Mouse (Mus musculus) forebrain, embryonic 11.5 days (tissue): ENCODE results near the gene Rgs10. TPM values are rescaled to one million over a fixed set of nuclear protein-coding genes. Genes with fewer than 3 reads are reported as not detected.
A peak's percentile ranks its signal among the peaks of the same experiment; 100 is the strongest.

ENCODE experiments used
- ATAC-seq: fragments of 200-750 bp; cut with Nextera tagmentation; replicated peaks from 2 replicates; pipeline ENCODE4 v1.8.0; 2017; ENCODE audit warnings: moderate TSS enrichment; ENCODE audit not compliant: low FRiP score
- DNase-seq: peaks from one replicate; pipeline ENCODE4 v3.0.0-alpha.2; 2017; ENCODE audit warnings: low spot score
- H3K27ac ChIP-seq: fragments of 300-500 bp; sonication (generic); 2 replicates; pipeline ENCODE4 v1.5.1; 2014; ENCODE audit warnings: low read depth, low read length
- H3K27me3 ChIP-seq: fragments of 300-500 bp; sonication (generic); 2 replicates; pipeline ENCODE4 v1.6.1; 2014; ENCODE audit warnings: mild to moderate bottlenecking, low read length, mixed read lengths; ENCODE audit not compliant: control insufficient read depth, insufficient read depth
- H3K36me3 ChIP-seq: fragments of 300-500 bp; sonication (generic); 2 replicates; pipeline ENCODE4 v1.6.1; 2014; ENCODE audit warnings: mild to moderate bottlenecking, low read length, moderate library complexity, mixed read lengths; ENCODE audit not compliant: control insufficient read depth, insufficient read depth
- H3K4me1 ChIP-seq: fragments of 300-500 bp; sonication (generic); replicated peaks from 2 replicates; pipeline ENCODE4 v1.6.1; 2014; ENCODE audit warnings: low read length, mixed read lengths; ENCODE audit not compliant: control insufficient read depth, insufficient read depth
- H3K4me2 ChIP-seq: fragments of 300-500 bp; sonication (generic); 2 replicates; pipeline ENCODE4 v1.6.1; 2014; ENCODE audit warnings: low read depth, mild to moderate bottlenecking, low read length, moderate library complexity, mixed read lengths; ENCODE audit not compliant: severe bottlenecking
- H3K4me3 ChIP-seq: fragments of 300-500 bp; sonication (generic); 2 replicates; pipeline ENCODE4 v1.5.1; 2014; ENCODE audit warnings: low read depth, low read length
- H3K9ac ChIP-seq: fragments of 300-500 bp; sonication (generic); 2 replicates; pipeline ENCODE4 v1.6.1; 2014; ENCODE audit warnings: low read length
- H3K9me3 ChIP-seq: fragments of 300-500 bp; sonication (generic); 2 replicates; pipeline ENCODE4 v1.6.1; 2016; ENCODE audit warnings: low read length, mixed read lengths; ENCODE audit not compliant: control insufficient read depth
- WGBS: fragments of 180-500 bp; shearing (Covaris S2); extraction: QIAGEN DNeasy Blood & Tissue Kit; methylation state at CpG from one replicate; pipeline ENCODE4 v1.1.7; 2014; 5-methylcytosine and 5-hydroxymethylcytosine counted together
- polyA plus RNA-seq: library from polyadenylated mRNA; unstranded; fragments of >200 nt; fragmentation: Nextera tagmentation; extraction: Ambion mirVana; gene quantifications from 2 replicates; pipeline ENCODE4 v1.2.1, GENCODE M21; 2014

Rgs10 gene
- polyA plus RNA-seq = 6.0 and 6.6 TPM in 2 replicates

DNA sequence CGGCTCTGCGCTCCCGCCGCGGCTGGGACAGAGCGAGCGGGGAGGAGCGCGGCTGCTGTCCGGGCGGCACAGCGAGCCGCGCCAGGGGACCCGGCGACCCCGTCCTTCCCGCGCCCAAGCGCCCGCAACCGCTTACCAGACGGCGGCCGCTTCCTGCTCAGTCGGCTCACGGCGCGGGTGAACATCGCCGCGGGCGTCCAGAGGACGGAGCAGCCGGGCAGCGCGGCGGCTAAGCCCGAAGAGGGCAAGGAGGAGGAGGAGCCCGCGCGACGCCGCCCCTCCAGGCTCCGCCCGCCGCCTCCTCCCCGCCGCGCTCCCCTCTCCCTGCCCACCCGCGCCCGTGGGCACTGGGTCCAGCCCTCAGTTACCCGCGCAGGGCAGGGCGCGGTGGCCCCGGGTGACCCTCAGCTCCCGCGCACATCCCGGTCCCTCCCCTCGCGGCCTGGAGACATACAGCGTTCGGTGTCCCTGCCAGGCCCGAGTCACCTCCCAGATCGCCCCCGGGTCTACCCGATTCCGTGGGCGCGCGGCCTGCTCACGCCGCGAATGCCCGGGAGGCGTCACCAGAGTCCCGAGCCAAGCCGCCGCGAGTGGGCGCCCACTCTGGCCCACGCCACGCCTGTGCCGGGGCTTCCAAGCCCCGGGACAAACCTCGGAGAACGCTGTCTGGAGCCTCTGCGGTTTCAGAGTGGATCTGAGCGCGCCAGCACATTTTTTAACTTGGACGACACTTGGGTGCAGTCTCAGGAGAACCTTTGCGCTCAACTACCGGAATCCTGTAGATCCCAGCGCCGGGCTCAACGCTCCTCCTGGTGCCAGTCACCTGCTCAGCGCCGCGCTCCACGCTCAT, at the start of gene Rgs10:
Gene Rgs10, minus strand, starts transcription at position 829 of the 850 bp plus-strand sequence.
- H3K4me2 ChIP-seq = peak within 1 kb of the TSS; percentile 99
- ATAC-seq (peak; percentile 78), DNase-seq (peak; percentile 81)
- H3K27me3 ChIP-seq = peaks cover 50% of the 10 kb centered on the region
- H3K9ac ChIP-seq = peak within 1 kb of the TSS; percentile 62
- peak within 1 kb of the TSS; percentile 66 for H3K4me3 ChIP-seq
- no peaks in the 10 kb centered on the region for H3K9me3 ChIP-seq
- no peak within 1 kb of the TSS for H3K27ac ChIP-seq
- H3K4me1 ChIP-seq = peaks cover 8% of the 10 kb centered on the region; the same call in 1 of the 2 replicates
- H3K36me3 ChIP-seq = no peaks in the 10 kb centered on the region
- WGBS = under 1% methylated on average over 82 of the region's 102 CpGs

DNA sequence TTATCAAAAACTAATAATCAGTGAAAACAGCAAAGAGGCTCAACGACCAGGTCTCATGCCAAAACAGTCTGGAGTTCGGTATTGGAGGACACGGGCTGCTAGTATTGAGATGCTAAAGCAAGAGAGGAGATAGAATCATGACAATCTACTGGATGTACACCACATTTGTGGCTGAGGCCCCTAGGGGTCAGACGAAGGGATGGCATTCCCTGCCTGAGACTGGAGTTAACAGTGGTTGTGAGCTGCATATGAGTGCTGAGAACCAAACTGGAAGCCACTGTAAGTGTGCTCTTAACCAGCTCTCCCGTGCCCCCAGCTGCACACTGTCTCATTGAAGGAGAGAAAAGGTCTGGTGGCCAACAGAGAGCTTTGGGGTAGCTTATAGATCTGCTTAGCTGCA, 43.8 kb upstream of the Rgs10 start:
- peak overlapping the region; percentile 37; the same call in 1 of the 2 replicates for H3K27ac ChIP-seq
- H3K4me3 ChIP-seq = peak overlapping the region; percentile 90
- H3K9ac ChIP-seq = peak overlapping the region; percentile 63
- 63% methylated on average over 5 of the region's 5 CpGs for WGBS
- H3K27me3 ChIP-seq = no peaks in the 10 kb centered on the region
- DNase-seq (peak; percentile 52), ATAC-seq (no peak)
- no peaks in the 10 kb centered on the region for H3K36me3 ChIP-seq
- peak overlapping the region; percentile 62 for H3K4me2 ChIP-seq
- no peaks in the 10 kb centered on the region for H3K9me3 ChIP-seq
- peaks cover 4% of the 10 kb centered on the region; the same call in 1 of the 2 replicates for H3K4me1 ChIP-seq

DNA sequence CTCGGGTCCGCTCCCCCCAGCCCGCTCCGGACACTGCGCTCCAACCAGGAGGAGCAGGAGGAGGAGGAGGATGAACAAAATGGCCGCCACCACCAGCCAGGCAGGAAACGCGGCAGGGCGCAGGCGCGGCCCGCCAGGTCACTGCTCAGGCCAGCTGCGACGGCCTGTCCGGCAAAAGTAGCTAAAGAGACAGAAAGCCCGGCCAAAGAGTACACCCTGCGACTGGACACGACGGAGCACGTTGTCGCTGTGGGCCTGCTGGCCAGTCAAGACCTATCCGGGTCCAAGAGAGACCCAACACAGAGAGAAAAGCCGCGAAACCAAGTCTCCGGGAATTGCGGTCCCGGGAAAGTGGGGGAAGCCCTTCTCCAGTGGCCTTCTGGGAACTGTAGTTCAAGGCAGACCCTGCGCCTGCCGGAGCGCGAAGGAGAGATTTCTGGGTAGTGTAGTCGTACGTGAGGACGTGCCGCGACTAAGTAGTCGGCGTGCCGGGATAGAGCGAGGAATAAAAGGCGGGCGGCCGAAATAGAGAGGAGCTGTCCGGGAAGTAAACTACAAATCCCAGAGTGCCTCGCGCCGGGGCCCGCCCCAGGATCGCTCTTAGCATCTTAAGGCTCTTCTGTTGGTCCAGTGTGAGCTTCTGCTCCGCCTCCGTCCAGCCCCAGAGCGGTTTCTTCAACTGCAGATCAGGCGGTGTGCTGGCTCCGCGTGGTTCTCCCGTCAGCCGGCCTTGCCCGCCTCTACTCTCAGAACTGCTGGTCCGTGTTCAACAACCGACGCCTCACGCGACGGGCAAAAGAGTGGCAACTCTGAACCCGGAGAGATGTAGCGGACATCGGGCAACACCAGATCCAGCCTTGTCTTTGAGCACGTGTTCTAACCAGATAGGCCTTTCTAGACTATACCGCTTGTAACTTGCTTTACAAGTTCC, 43.0 kb upstream of the Rgs10 start, which contains the start of gene Tial1:
Gene Tial1, minus strand, starts transcription at position 433 of the 931 bp plus-strand sequence.
- WGBS = under 1% methylated on average over 68 of the region's 69 CpGs
- Histone ChIP-seq H3K4me3 (peak within 1 kb of the TSS; percentile 90), H3K4me2 (peak within 1 kb of the TSS; percentile 62), H3K36me3 (no peaks in the 10 kb centered on the region), H3K9me3 (no peaks in the 10 kb centered on the region), H3K27me3 (no peaks in the 10 kb centered on the region), H3K9ac (peak within 1 kb of the TSS; percentile 92), H3K4me1 (peaks cover 4% of the 10 kb centered on the region; the same call in 1 of the 2 replicates), H3K27ac (peak within 1 kb of the TSS; percentile 88)
- DNase-seq (peak; percentile 98), ATAC-seq (peak; percentile 98)

GRCm38 (mm10) chr7:128460865-128461228, 42.3 kb upstream of the Rgs10 start:
- peaks cover 4% of the 10 kb centered on the region; the same call in 1 of the 2 replicates for H3K4me1 ChIP-seq
- H3K27me3 ChIP-seq = no peaks in the 10 kb centered on the region
- under 1% methylated on average over 19 of the region's 23 CpGs for WGBS
- H3K9ac ChIP-seq = peak overlapping the region; percentile 92
- H3K36me3 ChIP-seq = no peaks in the 10 kb centered on the region
- peak overlapping the region; percentile 60 for H3K4me2 ChIP-seq
- no peaks in the 10 kb centered on the region for H3K9me3 ChIP-seq
- peak overlapping the region; percentile 88 for H3K27ac ChIP-seq
- H3K4me3 ChIP-seq = peak overlapping the region; percentile 90
- ATAC-seq = peak; percentile 22
- DNase-seq = no peak

DNA sequence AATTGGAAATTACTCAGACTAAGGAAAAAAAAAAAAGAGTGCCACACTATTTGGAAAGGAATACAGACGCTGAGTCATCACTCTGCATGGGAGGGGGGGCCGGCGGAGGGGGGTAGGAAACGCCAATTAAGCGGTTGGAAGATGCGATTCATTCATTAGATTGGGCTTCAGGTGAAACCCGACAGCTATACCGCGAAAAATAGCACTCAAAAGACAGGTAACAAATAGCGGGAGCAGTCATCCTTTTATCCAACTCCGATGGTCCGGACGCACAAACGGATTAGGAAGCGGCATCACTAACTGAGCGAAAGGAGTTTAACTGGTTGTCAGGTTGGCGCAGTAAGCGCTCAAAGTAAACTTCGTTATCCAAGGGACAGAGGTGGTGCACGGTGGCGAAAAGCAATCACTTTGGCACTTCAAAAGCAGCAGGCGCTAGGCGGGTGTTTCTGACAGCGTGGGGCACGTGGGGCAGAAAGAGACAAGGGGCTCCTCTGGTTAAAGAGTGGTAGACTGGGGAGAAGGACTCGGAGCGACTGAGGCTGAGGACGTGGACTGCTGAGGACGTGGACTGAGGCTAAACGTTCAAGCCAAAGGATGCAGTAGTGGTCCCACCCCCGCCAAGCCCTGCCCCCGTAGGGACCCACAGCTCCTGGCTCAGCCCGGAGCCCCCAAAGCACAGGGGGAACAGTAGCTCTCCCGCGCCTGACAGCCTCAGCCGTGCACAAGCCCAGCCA, 41.7 kb upstream of the Rgs10 start:
- Histone ChIP-seq H3K4me2 (peak overlapping the region; percentile 60), H3K27me3 (no peaks in the 10 kb centered on the region), H3K9ac (peak overlapping the region; percentile 92), H3K4me3 (peak overlapping the region; percentile 90), H3K36me3 (no peaks in the 10 kb centered on the region), H3K9me3 (no peaks in the 10 kb centered on the region), H3K4me1 (peaks cover 4% of the 10 kb centered on the region; the same call in 1 of the 2 replicates), H3K27ac (peak overlapping the region; percentile 88)
- ATAC-seq = peak; percentile 4
- 1% methylated on average over 36 of the region's 36 CpGs for WGBS
- peak; percentile 66 for DNase-seq

GRCm38 (mm10) chr7:128459791-128460130, 41.2 kb upstream of the Rgs10 start:
- DNase-seq (no peak), ATAC-seq (no peak)
- H3K4me3 ChIP-seq = peak overlapping the region; percentile 90
- H3K4me2 ChIP-seq = peak overlapping the region; percentile 60
- peak overlapping the region; percentile 92 for H3K9ac ChIP-seq
- no peaks in the 10 kb centered on the region for H3K27me3 ChIP-seq
- no peaks in the 10 kb centered on the region for H3K36me3 ChIP-seq
- WGBS = 15% methylated on average over 4 of the region's 4 CpGs
- H3K9me3 ChIP-seq = no peaks in the 10 kb centered on the region
- no peak overlapping the region for H3K27ac ChIP-seq
- H3K4me1 ChIP-seq = peaks cover 4% of the 10 kb centered on the region; the same call in 1 of the 2 replicates

DNA sequence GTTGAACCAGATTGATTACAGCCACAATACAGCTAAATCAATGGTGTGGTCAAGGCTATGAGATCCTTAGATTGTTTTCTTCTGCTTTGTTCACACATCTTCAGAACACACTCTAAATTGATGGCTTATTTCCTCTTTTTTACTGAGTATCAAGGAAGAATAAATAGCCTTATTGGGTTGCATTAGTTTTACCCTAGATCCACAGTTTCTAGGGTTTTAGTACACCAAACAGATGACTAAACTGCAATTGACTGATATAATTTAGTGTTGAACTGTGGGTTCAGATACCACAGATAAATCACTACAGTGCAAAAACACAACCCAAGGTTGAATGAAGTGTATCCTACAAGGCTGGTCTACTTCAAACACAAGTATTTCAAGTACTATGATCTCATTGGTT, 39.5 kb upstream of the Rgs10 start:
- no peak overlapping the region for H3K4me2 ChIP-seq
- no peak overlapping the region for H3K9ac ChIP-seq
- H3K4me3 ChIP-seq = no peak overlapping the region
- DNase-seq (no peak), ATAC-seq (no peak)
- no peaks in the 10 kb centered on the region for H3K9me3 ChIP-seq
- peaks cover 4% of the 10 kb centered on the region; the same call in 1 of the 2 replicates for H3K4me1 ChIP-seq
- no peak overlapping the region for H3K27ac ChIP-seq
- no peaks in the 10 kb centered on the region for H3K36me3 ChIP-seq
- no peaks in the 10 kb centered on the region for H3K27me3 ChIP-seq

GRCm38 (mm10) chr7:128452731-128453130, 34.2 kb upstream of the Rgs10 start:
- H3K27ac ChIP-seq = no peak overlapping the region
- no peak overlapping the region for H3K4me2 ChIP-seq
- no peak overlapping the region for H3K9ac ChIP-seq
- 93% methylated on average over 1 of the region's 1 CpGs for WGBS
- H3K4me1 ChIP-seq = no peaks in the 10 kb centered on the region
- ATAC-seq (no peak), DNase-seq (no peak)
- H3K36me3 ChIP-seq = no peaks in the 10 kb centered on the region; the same call in 1 of the 2 replicates
- H3K9me3 ChIP-seq = no peaks in the 10 kb centered on the region
- H3K4me3 ChIP-seq = no peak overlapping the region
- H3K27me3 ChIP-seq = no peaks in the 10 kb centered on the region
